Mouse (Mus musculus): Measurements from ENCODE around the gene Ttll4. TPM values are rescaled to one million over a fixed set of nuclear protein-coding genes. Genes with fewer than 3 reads are reported as not detected.

The Ttll4 gene
- polyA plus RNA-seq, 1 experiment from 2014 or later: 43.7 TPM

Other genes with a start within 250 kb of the Ttll4 start
- 74.3 TPM in 2 replicates for gene Cnot9, start 155.7 kb upstream of the Ttll4 start, polyA plus RNA-seq (2016; fragmentation: Nextera tagmentation; extraction: Ambion mirVana)
- gene Plcd4, start 118.9 kb upstream of the Ttll4 start, polyA plus RNA-seq (2016; fragmentation: Nextera tagmentation; extraction: Ambion mirVana): 1.1 and 1.5 TPM in 2 replicates
- gene Usp37, start 117.5 kb upstream of the Ttll4 start, polyA plus RNA-seq (2016; fragmentation: Nextera tagmentation; extraction: Ambion mirVana): 42.1 and 44.2 TPM in 2 replicates
- 10.6 and 11.2 TPM in 2 replicates for gene Zfp142, start 73.5 kb upstream of the Ttll4 start, polyA plus RNA-seq (2016; fragmentation: Nextera tagmentation; extraction: Ambion mirVana)
- gene Bcs1l, start 73.5 kb upstream of the Ttll4 start, polyA plus RNA-seq (2016; fragmentation: Nextera tagmentation; extraction: Ambion mirVana): 16.4 and 17.0 TPM in 2 replicates
- 31.5 and 35.5 TPM in 2 replicates for gene Rnf25, start 60.3 kb upstream of the Ttll4 start, polyA plus RNA-seq (2016; fragmentation: Nextera tagmentation; extraction: Ambion mirVana)
- 25.3 and 25.9 TPM in 2 replicates for gene Stk36, start 60.3 kb upstream of the Ttll4 start, polyA plus RNA-seq (2016; fragmentation: Nextera tagmentation; extraction: Ambion mirVana)
- 4.2 and 5.8 TPM in 2 replicates for gene Cyp27a1, start 51.8 kb downstream of the Ttll4 start, polyA plus RNA-seq (2016; fragmentation: Nextera tagmentation; extraction: Ambion mirVana)
- not detected in 2 replicates for gene Prkag3, start 87.5 kb downstream of the Ttll4 start, polyA plus RNA-seq (2016; fragmentation: Nextera tagmentation; extraction: Ambion mirVana)
- gene Wnt6, start 110.1 kb downstream of the Ttll4 start, polyA plus RNA-seq (2016; fragmentation: Nextera tagmentation; extraction: Ambion mirVana): 5.0 and 7.9 TPM in 2 replicates
- 1.7 and 1.8 TPM in 2 replicates for gene Wnt10a, start 129.8 kb downstream of the Ttll4 start, polyA plus RNA-seq (2016; fragmentation: Nextera tagmentation; extraction: Ambion mirVana)
- 5.6 and 8.7 TPM in 2 replicates for gene Cdk5r2, start 193.2 kb downstream of the Ttll4 start, polyA plus RNA-seq (2016; fragmentation: Nextera tagmentation; extraction: Ambion mirVana)
- 0.25 and 0.55 TPM in 2 replicates for gene Fev, start 223.7 kb downstream of the Ttll4 start, polyA plus RNA-seq (2016; fragmentation: Nextera tagmentation; extraction: Ambion mirVana)
- not detected in 2 replicates for gene Cryba2, start 231.4 kb downstream of the Ttll4 start, polyA plus RNA-seq (2016; fragmentation: Nextera tagmentation; extraction: Ambion mirVana)

All from midbrain, embryonic 12.5 days (tissue).